Mouse (Mus musculus): ENCODE results near the gene Ciz1.
"Not testable (repeated sequence)": the region's sequence is repeated elsewhere in the genome, so short reads cannot be mapped to it uniquely, and the experiment has no call there.

The Ciz1 gene

GRCm38 (mm10) chr2:32344598-32345321 lies 7.4 kb upstream of the Ciz1 start:
- DNase-seq (ENCODE audit: extremely low spot score, low read depth, low spot score): no peak

- no peak for DNase-seq (ENCODE audit: extremely low spot score, low read depth, low spot score)
These were observed 5.1 kb upstream of the Ciz1 start for GRCm38 (mm10) chr2:32347019-32347418.

GRCm38 (mm10) chr2:32348311-32348710 lies 3.8 kb upstream of the Ciz1 start:
- no peak for DNase-seq (ENCODE audit: extremely low spot score, low read depth, low spot score)

GRCm38 (mm10) chr2:32349625-32350255 lies 2.4 kb upstream of the Ciz1 start:
- no peak for DNase-seq (ENCODE audit: extremely low spot score, low read depth, low spot score)

GRCm38 (mm10) chr2:32350471-32351051 lies 1.6 kb upstream of the Ciz1 start:
- no peak for DNase-seq (ENCODE audit: extremely low spot score, low read depth, low spot score)

- no peak for DNase-seq (ENCODE audit: extremely low spot score, low read depth, low spot score)
These were observed 611 bp upstream of the Ciz1 start for GRCm38 (mm10) chr2:32351471-32351961.

GRCm38 (mm10) chr2:32353007-32353542 lies 948 bp downstream of the Ciz1 start, which contains the start of gene Dnm1:
TSS of gene Dnm1 (minus strand) at chr2:32353338.
- DNase-seq (ENCODE audit: extremely low spot score, low read depth, low spot score): no peak

- DNase-seq (ENCODE audit: extremely low spot score, low read depth, low spot score): no peak
These were observed 1.7 kb downstream of the Ciz1 start for GRCm38 (mm10) chr2:32353836-32354235.

GRCm38 (mm10) chr2:32354336-32354895 lies 2.3 kb downstream of the Ciz1 start:
- DNase-seq (ENCODE audit: extremely low spot score, low read depth, low spot score): no peak

GRCm38 (mm10) chr2:32356216-32356615 lies 4.1 kb downstream of the Ciz1 start:
- DNase-seq (ENCODE audit: extremely low spot score, low read depth, low spot score): no peak

- DNase-seq (ENCODE audit: extremely low spot score, low read depth, low spot score): no peak
These were observed 5.6 kb downstream of the Ciz1 start for GRCm38 (mm10) chr2:32357710-32358109.

- no peak for DNase-seq (ENCODE audit: extremely low spot score, low read depth, low spot score)
These were observed 6.3 kb downstream of the Ciz1 start for GRCm38 (mm10) chr2:32358381-32358780.

- no peak for DNase-seq (ENCODE audit: extremely low spot score, low read depth, low spot score)
These were observed 8.6 kb downstream of the Ciz1 start for GRCm38 (mm10) chr2:32360741-32361140.

- DNase-seq (ENCODE audit: extremely low spot score, low read depth, low spot score): no peak
These were observed 9.3 kb downstream of the Ciz1 start for GRCm38 (mm10) chr2:32361437-32361836.

- not testable (repeated sequence) for DNase-seq (ENCODE audit: extremely low spot score, low read depth, low spot score)
These were observed 10.1 kb downstream of the Ciz1 start for GRCm38 (mm10) chr2:32362274-32362673.

- DNase-seq (ENCODE audit: extremely low spot score, low read depth, low spot score): no peak
These were observed 10.8 kb downstream of the Ciz1 start for GRCm38 (mm10) chr2:32362817-32363340.

GRCm38 (mm10) chr2:32363376-32364106 lies 11.4 kb downstream of the Ciz1 start:
- DNase-seq (ENCODE audit: extremely low spot score, low read depth, low spot score): no peak

GRCm38 (mm10) chr2:32364121-32364520 lies 12.0 kb downstream of the Ciz1 start:
- DNase-seq (ENCODE audit: extremely low spot score, low read depth, low spot score): no peak

GRCm38 (mm10) chr2:32367315-32367714 lies 15.2 kb downstream of the Ciz1 start:
- DNase-seq (ENCODE audit: extremely low spot score, low read depth, low spot score): no peak

- DNase-seq (ENCODE audit: extremely low spot score, low read depth, low spot score): no peak
These were observed 22.1 kb downstream of the Ciz1 start for GRCm38 (mm10) chr2:32374191-32374590.

All from hindlimb bud, embryonic 11.5 days (tissue).